Mouse (Mus musculus): ENCODE results near the gene Sart1.

GRCm38 (mm10) chr19:5426640-5427290 is 38.3 kb upstream of the Sart1 start:
- TF ChIP-seq E2F4 (IDR thresholded peaks at IDR 0.05; ENCODE audit: insufficient replicate concordance, low read depth, low read length): no peak
- no peak for TF ChIP-seq EP300 (IDR thresholded peaks at IDR 0.05; ENCODE audit: low read length)
- TF ChIP-seq HCFC1 (IDR thresholded peaks at IDR 0.05; ENCODE audit: low read depth, low read length): no peak
- no peak for TF ChIP-seq MAZ (IDR thresholded peaks at IDR 0.05; ENCODE audit: low read depth, low read length)
- TF ChIP-seq POLR2AphosphoS2 (IDR thresholded peaks at IDR 0.05; ENCODE audit: low read depth, low read length): no peak
- no peak for TF ChIP-seq MYC (IDR thresholded peaks at IDR 0.05; ENCODE audit: low read depth, low read length)
- no peak for TF ChIP-seq ZKSCAN1 (IDR thresholded peaks at IDR 0.05; ENCODE audit: borderline replicate concordance, low read depth, low read length)
- TF ChIP-seq GABPA (IDR thresholded peaks at IDR 0.05; ENCODE audit: insufficient replicate concordance, low read depth, low read length): no peak
- TF ChIP-seq CTCF (conservative IDR thresholded peaks at IDR 0.05 in 1 of 2, IDR thresholded peaks at IDR 0.05 in 1 of 2; ENCODE audit: low read depth in 2 of 2, low read length in 2 of 2): no peak
